Mouse (Mus musculus): ENCODE measurements at regions not wholly inside any gene's neighbourhood (a gene's known extent, or its start where the extent isn't known, plus 50 kb on each side); places are given as distances from the start of the nearest gene placed in this dataset.

- Histone ChIP-seq H3K9me3 (replicated peaks; ENCODE audit: insufficient read depth, low read length) (no peaks in the 10 kb centered on the region), H3K27me3 (ENCODE audit: control insufficient read depth in 1 of 2, insufficient read depth in 2 of 2, low read length in 2 of 2) (no peaks in the 10 kb centered on the region), H3K27ac (ENCODE audit: control insufficient read depth, low read depth, low read length) (peak overlapping the region; percentile 67), H3K4me3 (ENCODE audit: control insufficient read depth in 1 of 2, insufficient read depth in 1 of 2, low read depth in 2 of 2, low read length in 2 of 2) (no peak overlapping the region), H3K4me1 (ENCODE audit: control insufficient read depth in 1 of 2, insufficient read depth in 2 of 2, low read length in 2 of 2) (peaks cover 0 to 14% of the 10 kb centered on the region in 2 experiments; a peak in 2 of 4 replicates), H3K79me2 (ENCODE audit: control insufficient read depth, insufficient read depth, low read length, poor library complexity) (no peaks in the 10 kb centered on the region), H3K9ac (ENCODE audit: control insufficient read depth, low read depth, low read length, poor library complexity, severe bottlenecking) (no peak overlapping the region), H3K36me3 (ENCODE audit: control insufficient read depth in 1 of 2, insufficient read depth in 2 of 2, low read length in 2 of 2) (peaks cover 0 to 12% of the 10 kb centered on the region in 2 experiments; a peak in 2 of 4 replicates)
- peak; percentile 96 for DNase-seq (ENCODE audit: low read depth, low spot score)
- TF ChIP-seq JUND (IDR thresholded peaks at IDR 0.05; ENCODE audit: low read depth, low read length) (0 out of 2 replicates have a peak, but pooled peaks have one; percentile 81), MXI1 (IDR thresholded peaks at IDR 0.05; ENCODE audit: low read depth, low read length) (no peak), NELFE (IDR thresholded peaks at IDR 0.05; ENCODE audit: low read depth, low read length) (no peak), POLR2A (IDR thresholded peaks at IDR 0.05; ENCODE audit: control insufficient read depth in 1 of 2, insufficient read depth in 1 of 2, low read depth in 1 of 2, low read length in 2 of 2, poor library complexity in 1 of 2) (no peak), SMC3 (IDR thresholded peaks at IDR 0.05; ENCODE audit: low read depth, low read length) (no peak), ZNF384 (IDR thresholded peaks at IDR 0.05; ENCODE audit: low read depth, low read length) (0 out of 2 replicates have a peak, but pooled peaks have one; percentile 42), MEF2A (IDR thresholded peaks at IDR 0.05; ENCODE audit: extremely low read depth, insufficient replicate concordance, low read depth, low read length, poor library complexity, severe bottlenecking) (peak; percentile 58; the same call in 1 of the 2 replicates), POLR2AphosphoS2 (IDR thresholded peaks at IDR 0.05; ENCODE audit: low read length) (no peak), EP300 (IDR thresholded peaks at IDR 0.05; ENCODE audit: low read depth in 1 of 2, low read length in 2 of 2) (peak; percentile 100), HCFC1 (IDR thresholded peaks at IDR 0.05; ENCODE audit: low read depth, low read length) (peak; percentile 38; the same call in 1 of the 2 replicates), ETS1 (IDR thresholded peaks at IDR 0.05; ENCODE audit: low read depth, low read length) (peak; percentile 99), ELF1 (IDR thresholded peaks at IDR 0.05; ENCODE audit: low read depth, low read length) (no peak), BHLHE40 (IDR thresholded peaks at IDR 0.05; ENCODE audit: borderline replicate concordance, low read depth, low read length) (peak; percentile 73; the same call in 1 of the 2 replicates), RAD21 (IDR thresholded peaks at IDR 0.05; ENCODE audit: low read depth, low read length) (no peak), CHD2 (IDR thresholded peaks at IDR 0.05; ENCODE audit: low read length) (peak; percentile 73), NRF1 (IDR thresholded peaks at IDR 0.05; ENCODE audit: insufficient read depth, low read depth, low read length, poor library complexity, severe bottlenecking) (no peak), MAZ (IDR thresholded peaks at IDR 0.05; ENCODE audit: low read depth, low read length) (0 out of 2 replicates have a peak, but pooled peaks have one; percentile 44), GATA1 (IDR thresholded peaks at IDR 0.05; ENCODE audit: low read depth, low read length) (peak; percentile 100), ZC3H11A (IDR thresholded peaks at IDR 0.05; ENCODE audit: low read depth, low read length) (no peak), MAX (IDR thresholded peaks at IDR 0.05; ENCODE audit: low read length) (no peak), POLR2AphosphoS5 (IDR thresholded peaks at IDR 0.05; ENCODE audit: borderline replicate concordance, low read depth, low read length) (no peak), KAT2A (conservative IDR thresholded peaks at IDR 0.05; ENCODE audit: low read depth, low read length) (no peak), TAL1 (IDR thresholded peaks at IDR 0.05; ENCODE audit: low read length) (peak; percentile 99), TBP (IDR thresholded peaks at IDR 0.05; ENCODE audit: low read depth, low read length) (peak; percentile 71), MYC (IDR thresholded peaks at IDR 0.05; ENCODE audit: low read depth, low read length) (peak; percentile 86), RCOR1 (IDR thresholded peaks at IDR 0.05; ENCODE audit: low read depth, low read length) (peak; percentile 98), MYB (IDR thresholded peaks at IDR 0.05; ENCODE audit: low read depth, low read length) (peak; percentile 22; the same call in 1 of the 2 replicates), USF2 (IDR thresholded peaks at IDR 0.05; ENCODE audit: borderline replicate concordance in 1 of 2, insufficient read depth in 1 of 2, low read depth in 1 of 2, low read length in 2 of 2) (no peak), MAFK (IDR thresholded peaks at IDR 0.05; ENCODE audit: borderline replicate concordance, low read depth, low read length) (peak; percentile 82), GABPA (IDR thresholded peaks at IDR 0.05; ENCODE audit: low read depth, low read length) (no peak), SIN3A (IDR thresholded peaks at IDR 0.05; ENCODE audit: low read length) (peak; percentile 87), ZMIZ1 (IDR thresholded peaks at IDR 0.05; ENCODE audit: low read depth, low read length) (no peak), CHD1 (IDR thresholded peaks at IDR 0.05; ENCODE audit: low read depth, low read length) (no peak), TCF12 (IDR thresholded peaks at IDR 0.05; ENCODE audit: low read depth, low read length) (peak; percentile 100), ZKSCAN1 (IDR thresholded peaks at IDR 0.05; ENCODE audit: low read depth, low read length) (no peak), E2F4 (IDR thresholded peaks at IDR 0.05; ENCODE audit: borderline replicate concordance, low read depth, low read length) (no peak), USF1 (IDR thresholded peaks at IDR 0.05; ENCODE audit: low read depth, low read length) (no peak), CTCF (IDR thresholded peaks at IDR 0.05 in 2 of 3, conservative IDR thresholded peaks at IDR 0.05 in 1 of 3; ENCODE audit: control insufficient read depth in 1 of 3, insufficient read depth in 1 of 3, low read depth in 2 of 3, low read length in 3 of 3, poor library complexity in 1 of 3, severe bottlenecking in 1 of 3) (no peak)
Measured at GRCm38 (mm10) chr4:93481247-93481646, 145.9 kb upstream of the Tusc1 start.
